Mouse (Mus musculus): ENCODE data around the gene Vps72. TPM values are rescaled to one million over a fixed set of nuclear protein-coding genes. Genes with fewer than 3 reads are reported as not detected.

Vps72 gene
- polyA plus RNA-seq, 3 experiments from 2014 or later = 64.0 to 70.0 (median 66.7) TPM

- ATAC-seq = no peak
These were observed 60.3 kb downstream of the Vps72 start for GRCm38 (mm10) chr3:95171105-95171504.

Other genes with a start within 250 kb of the Vps72 start
- 100 to 1,000 TPM; 120 to 202 (median 164) TPM for gene Psmb4, start 224.1 kb upstream of the Vps72 start, polyA plus RNA-seq (2017; shearing (Covaris generic))
- 1 to 10 TPM in 2 of 3 experiments, under 1 TPM in 1; 0.36 to 2.2 (median 1.5) TPM for gene Selenbp1, start 178.0 kb upstream of the Vps72 start, polyA plus RNA-seq (2017; shearing (Covaris generic))
- 10 to 100 TPM in 2 of 3 experiments, 1 to 10 TPM in 1; 9.6 to 14.4 (median 13.8) TPM for gene Rfx5, start 156.9 kb upstream of the Vps72 start, polyA plus RNA-seq (2017; shearing (Covaris generic))
- 10 to 100 TPM in 2 of 3 experiments, 1 to 10 TPM in 1; 9.1 to 12.7 (median 10.6) TPM for gene Pi4kb, start 136.3 kb upstream of the Vps72 start, polyA plus RNA-seq (2017; shearing (Covaris generic))
- 10 to 100 TPM; 12.2 to 16.5 (median 12.4) TPM for gene Zfp687, start 95.6 kb upstream of the Vps72 start, polyA plus RNA-seq (2017; shearing (Covaris generic))
- gene Psmd4, start 68.4 kb upstream of the Vps72 start, polyA plus RNA-seq (2017; shearing (Covaris generic)) = 100 to 1,000 TPM; 175 to 191 (median 181) TPM
- 10 to 100 TPM; 16.7 to 22.4 (median 17.6) TPM for gene Pip5k1a, start 4.1 kb upstream of the Vps72 start, polyA plus RNA-seq (2017; shearing (Covaris generic))
- gene Tmod4, start 13.5 kb downstream of the Vps72 start, polyA plus RNA-seq (2017; shearing (Covaris generic)) = 1 to 10 TPM; 1.8 to 2.5 (median 2.1) TPM
- 100 to 1,000 TPM in 2 of 3 experiments, 10 to 100 TPM in 1; 81.4 to 113 (median 106) TPM for gene Scnm1, start 23.0 kb downstream of the Vps72 start, polyA plus RNA-seq (2017; shearing (Covaris generic))
- gene Lysmd1, start 23.1 kb downstream of the Vps72 start, polyA plus RNA-seq (2017; shearing (Covaris generic)) = 10 to 100 TPM; 14.6 to 32.0 (median 30.8) TPM
- 100 to 1,000 TPM; 180 to 236 (median 220) TPM for gene Tnfaip8l2, start 31.3 kb downstream of the Vps72 start, polyA plus RNA-seq (2017; shearing (Covaris generic))
- under 1 TPM in 1 of 3 experiments, not detected in 2; 0.16 TPM for gene Sema6c, start 49.4 kb downstream of the Vps72 start, polyA plus RNA-seq (2017; shearing (Covaris generic))
- 10 to 100 TPM; 28.0 to 52.1 (median 31.8) TPM for gene Gabpb2, start 106.9 kb downstream of the Vps72 start, polyA plus RNA-seq (2017; shearing (Covaris generic))
- gene Cdc42se1, start 117.7 kb downstream of the Vps72 start, polyA plus RNA-seq (2017; shearing (Covaris generic)) = 100 to 1,000 TPM; 179 to 293 (median 202) TPM
- gene Mllt11, start 121.1 kb downstream of the Vps72 start, polyA plus RNA-seq (2017; shearing (Covaris generic)) = 10 to 100 TPM; 17.5 to 21.6 (median 18.8) TPM
- gene Gm128, start 130.6 kb downstream of the Vps72 start, polyA plus RNA-seq (2017; shearing (Covaris generic)) = under 1 TPM; 0.49 to 0.94 (median 0.85) TPM
- under 1 TPM in 1 of 3 experiments, not detected in 2; 0.52 TPM for gene Bnipl, start 140.2 kb downstream of the Vps72 start, polyA plus RNA-seq (2017; shearing (Covaris generic))
- gene Mindy1, start 170.3 kb downstream of the Vps72 start, polyA plus RNA-seq (2017; shearing (Covaris generic)) = 10 to 100 TPM; 17.8 to 18.5 (median 18.3) TPM
- gene Prune1, start 171.1 kb downstream of the Vps72 start, polyA plus RNA-seq (2017; shearing (Covaris generic)) = 10 to 100 TPM in 1 of 3 experiments, 1 to 10 TPM in 2; 7.5 to 11.0 (median 8.8) TPM
- under 1 TPM; 0.64 to 0.92 (median 0.91) TPM for gene Anxa9, start 196.2 kb downstream of the Vps72 start, polyA plus RNA-seq (2017; shearing (Covaris generic))
- 100 to 1,000 TPM; 151 to 215 (median 154) TPM for gene Cers2, start 203.8 kb downstream of the Vps72 start, polyA plus RNA-seq (2017; shearing (Covaris generic))
- 10 to 100 TPM; 16.9 to 24.2 (median 18.5) TPM for gene Setdb1, start 246.2 kb downstream of the Vps72 start, polyA plus RNA-seq (2017; shearing (Covaris generic))

Data from inflammation-experienced regulatory T-cells, adult 6 months (primary cell).